Mouse (Mus musculus) cortical plate, adult 2 months (tissue): ENCODE results near the gene Paf1. TPM values are rescaled to one million over a fixed set of nuclear protein-coding genes. Genes with fewer than 3 reads are reported as not detected.
"Not testable (repeated sequence)": the region's sequence is repeated elsewhere in the genome, so short reads cannot be mapped to it uniquely, and the experiment has no call there.

Experiments
- H3K27ac ChIP-seq: fragments of 200-500 bp; 2 replicates; pipeline ENCODE4 v1.5.1; 2012; ENCODE audit warnings: low read length, control low read depth, inconsistent platforms; ENCODE audit not compliant: insufficient read depth
- H3K4me1 ChIP-seq: fragments of 200-500 bp; 2 replicates; pipeline ENCODE4 v1.6.1; 2011; ENCODE audit warnings: low read length; ENCODE audit not compliant: control insufficient read depth, insufficient read depth
- H3K4me3 ChIP-seq: fragments of 200-500 bp; 2 replicates; pipeline ENCODE4 v1.5.1; 2011; ENCODE audit warnings: mild to moderate bottlenecking, low read length, control low read depth; ENCODE audit not compliant: insufficient read depth
- CTCF ChIP-seq: fragments of 200-500 bp; IDR thresholded peaks from 2 replicates; pipeline ENCODE4 v1.5.1; 2011; ENCODE audit warnings: mild to moderate bottlenecking, control low read depth, low read length; ENCODE audit not compliant: insufficient read depth; ENCODE audit errors: extremely low read depth
- POLR2A ChIP-seq: fragments of 200-500 bp; IDR thresholded peaks from 2 replicates; pipeline ENCODE4 v1.6.1; 2011; ENCODE audit warnings: mild to moderate bottlenecking, low read length, control low read depth; ENCODE audit not compliant: insufficient read depth; ENCODE audit errors: extremely low read depth
- polyA plus RNA-seq: library from polyadenylated mRNA; depleted of rRNA; stranded (reverse); fragments of >200 nt; gene quantifications from 2 replicates; pipeline ENCODE4 v1.2.3, GENCODE M21; 2012

Paf1 gene
- polyA plus RNA-seq, 1 experiment = 101 TPM

DNA sequence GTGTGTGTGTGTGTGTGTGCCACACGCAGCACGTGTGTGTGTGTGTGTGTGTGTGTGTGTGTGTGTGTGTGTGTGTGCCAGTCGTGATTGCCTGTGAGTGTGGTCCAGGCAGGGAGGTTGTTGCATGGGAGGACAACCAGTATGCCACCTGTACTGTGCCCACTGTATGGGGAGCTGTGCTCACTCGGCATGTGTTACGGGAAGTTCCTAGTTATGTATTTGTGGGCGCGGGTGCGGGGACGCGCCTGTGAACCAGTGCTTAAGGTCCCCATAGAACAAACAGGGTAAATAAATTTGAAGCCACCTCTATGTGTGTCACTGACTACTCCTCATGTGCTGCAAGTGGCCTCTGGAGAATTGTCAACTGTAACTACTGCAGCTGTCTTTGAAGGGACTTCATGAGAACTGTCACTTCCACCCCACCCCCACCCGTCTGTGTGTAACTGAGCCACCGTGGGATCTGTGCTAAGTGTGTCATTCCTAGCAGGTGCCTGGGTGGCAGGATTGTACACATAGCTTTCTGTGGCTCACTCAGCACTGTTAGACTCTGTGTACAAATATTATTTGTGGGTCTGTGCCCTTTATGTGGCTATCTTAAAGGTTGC lies 10.3 kb upstream of the Paf1 start:
- H3K27ac ChIP-seq = peak overlapping the region; percentile 31
- H3K4me3 ChIP-seq = no peak overlapping the region
- no peak for TF ChIP-seq CTCF
- H3K4me1 ChIP-seq = peaks cover 5% of the 10 kb centered on the region

DNA sequence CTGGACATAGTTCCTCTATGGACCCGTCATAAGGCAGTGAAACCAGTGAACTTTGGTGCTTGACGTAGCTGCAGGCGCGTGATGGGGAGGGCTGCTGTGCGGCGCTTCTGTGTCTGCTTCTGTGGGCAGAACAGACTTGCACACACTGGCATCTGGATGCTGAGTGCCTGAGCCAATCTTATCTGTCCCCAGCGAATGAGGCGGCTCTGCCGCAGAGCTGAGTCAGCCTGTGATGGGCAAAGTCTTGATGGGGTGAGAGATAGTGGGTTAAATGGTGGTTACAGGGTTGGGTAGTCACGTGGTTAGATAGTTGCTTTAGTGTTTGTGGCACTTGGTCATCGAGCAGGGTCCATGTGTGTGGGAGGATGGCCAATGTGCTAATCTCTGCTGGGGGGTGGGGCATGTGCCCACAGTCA lies 9.8 kb upstream of the Paf1 start:
- H3K4me3 ChIP-seq = no peak overlapping the region
- H3K27ac ChIP-seq = peak overlapping the region; percentile 31
- peaks cover 5% of the 10 kb centered on the region for H3K4me1 ChIP-seq
- no peak for TF ChIP-seq CTCF
- peak; percentile 54; the same call in 1 of the 2 replicates for TF ChIP-seq POLR2A

DNA sequence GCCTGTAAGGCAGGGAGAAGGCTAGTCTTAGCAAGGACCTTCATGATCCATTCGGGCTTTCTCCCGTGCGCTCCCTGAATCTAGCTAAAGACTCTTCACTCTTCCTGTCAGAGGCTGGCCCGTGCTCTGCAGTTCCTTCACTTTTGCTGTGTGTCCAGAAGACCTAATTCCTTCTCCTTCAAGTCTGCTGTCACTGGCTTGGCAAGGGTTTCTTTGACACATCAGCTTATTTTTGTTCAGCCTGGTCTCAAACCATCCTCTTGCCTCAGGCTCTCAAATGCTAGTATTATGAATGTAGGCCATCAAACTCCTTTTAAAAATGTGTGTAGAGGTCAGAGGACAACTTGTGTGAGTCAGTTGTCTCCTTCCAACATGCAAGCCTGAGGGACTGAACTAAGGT lies 9.1 kb upstream of the Paf1 start:
- TF ChIP-seq CTCF (no peak), POLR2A (no peak)
- Histone ChIP-seq H3K4me3 (no peak overlapping the region), H3K27ac (peak overlapping the region; percentile 31), H3K4me1 (peaks cover 5% of the 10 kb centered on the region)

DNA sequence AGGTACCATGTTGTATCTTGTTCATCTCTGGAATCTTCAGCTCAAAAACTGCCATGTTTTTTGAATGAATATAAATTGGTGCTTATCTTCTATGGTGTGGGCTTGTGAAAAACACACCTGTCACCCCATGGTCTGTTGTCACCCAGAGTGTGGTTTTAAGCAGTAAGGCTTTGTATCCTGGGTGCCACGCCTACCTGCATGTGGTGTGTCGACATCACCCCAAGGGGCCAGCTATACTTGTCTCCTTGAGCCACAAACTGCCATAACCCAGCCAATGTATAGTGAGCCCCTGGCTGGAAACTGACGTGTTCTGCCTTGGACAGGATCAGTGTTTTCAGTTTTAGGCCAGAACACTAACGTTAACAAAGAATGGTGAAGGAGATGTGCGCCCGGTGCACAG lies 8.6 kb upstream of the Paf1 start:
- peaks cover 5% of the 10 kb centered on the region for H3K4me1 ChIP-seq
- no peak overlapping the region for H3K4me3 ChIP-seq
- H3K27ac ChIP-seq = no peak overlapping the region
- TF ChIP-seq CTCF (no peak), POLR2A (no peak)

DNA sequence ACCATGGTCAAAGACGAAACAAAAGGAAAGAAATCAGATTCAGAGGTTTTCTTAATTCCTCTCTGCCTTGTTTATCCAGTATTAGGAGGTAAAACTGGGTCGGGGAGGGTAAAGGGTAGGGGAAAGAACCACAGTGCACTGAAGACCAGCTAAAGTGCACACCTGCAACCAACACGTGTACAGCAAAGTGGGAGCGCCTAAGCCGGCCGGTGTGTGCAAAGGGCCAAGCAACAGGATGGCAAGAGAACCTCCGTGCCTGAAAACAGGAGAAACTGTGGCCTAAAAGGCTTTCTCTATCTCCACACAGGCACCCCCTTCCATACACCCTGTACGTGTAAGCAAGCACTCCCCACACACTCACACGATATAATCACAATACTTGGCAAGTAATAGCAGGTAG lies 7.6 kb upstream of the Paf1 start:
- H3K4me3 ChIP-seq = no peak overlapping the region
- H3K4me1 ChIP-seq = peaks cover 5% of the 10 kb centered on the region
- no peak for TF ChIP-seq POLR2A
- TF ChIP-seq CTCF = no peak
- no peak overlapping the region for H3K27ac ChIP-seq

DNA sequence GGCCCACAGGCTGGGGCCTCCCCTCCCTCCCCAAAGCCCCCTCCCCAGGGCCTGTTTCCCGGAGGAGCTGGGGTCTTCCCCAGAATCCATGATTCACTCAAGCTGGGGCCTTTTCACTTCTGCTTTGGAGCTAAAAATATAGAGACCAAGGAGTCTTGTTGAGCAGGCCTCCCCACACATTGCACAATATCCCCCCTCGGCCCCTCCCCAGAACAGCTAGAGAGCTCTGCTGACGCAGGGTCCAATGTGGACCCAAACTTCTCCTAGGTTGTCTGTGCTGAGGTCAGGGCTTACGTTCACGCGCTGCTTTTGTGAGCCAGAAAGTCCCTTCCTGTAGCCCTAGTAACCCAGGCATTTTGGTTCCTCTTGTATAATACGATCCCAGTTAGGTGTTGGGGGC lies 6.7 kb upstream of the Paf1 start:
- peaks cover 5% of the 10 kb centered on the region for H3K4me1 ChIP-seq
- no peak overlapping the region for H3K4me3 ChIP-seq
- no peak for TF ChIP-seq CTCF
- no peak for TF ChIP-seq POLR2A
- no peak overlapping the region for H3K27ac ChIP-seq

DNA sequence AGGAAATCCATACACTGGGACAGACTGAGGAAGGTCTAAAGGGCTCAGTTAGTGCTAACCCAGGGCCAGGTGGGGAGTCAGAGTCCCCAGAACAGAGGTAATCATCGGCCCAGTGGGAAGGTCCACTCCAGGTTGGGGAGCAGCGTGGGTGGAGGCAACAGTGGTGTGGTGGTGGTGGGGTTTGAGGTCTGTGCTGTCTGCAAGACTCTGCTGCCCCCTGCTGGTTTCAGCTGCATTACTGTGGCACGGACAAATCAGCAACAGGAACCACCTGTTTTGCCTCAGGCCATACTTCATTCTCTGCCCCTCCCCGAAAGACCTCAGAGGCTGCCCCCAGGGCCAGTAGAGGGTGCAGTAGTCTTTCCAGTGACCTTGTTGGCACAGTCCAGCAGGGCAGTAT lies 6.3 kb upstream of the Paf1 start:
- peaks cover 5% of the 10 kb centered on the region for H3K4me1 ChIP-seq
- TF ChIP-seq POLR2A (no peak), CTCF (peak; percentile 88)
- no peak overlapping the region for H3K27ac ChIP-seq
- H3K4me3 ChIP-seq = no peak overlapping the region

DNA sequence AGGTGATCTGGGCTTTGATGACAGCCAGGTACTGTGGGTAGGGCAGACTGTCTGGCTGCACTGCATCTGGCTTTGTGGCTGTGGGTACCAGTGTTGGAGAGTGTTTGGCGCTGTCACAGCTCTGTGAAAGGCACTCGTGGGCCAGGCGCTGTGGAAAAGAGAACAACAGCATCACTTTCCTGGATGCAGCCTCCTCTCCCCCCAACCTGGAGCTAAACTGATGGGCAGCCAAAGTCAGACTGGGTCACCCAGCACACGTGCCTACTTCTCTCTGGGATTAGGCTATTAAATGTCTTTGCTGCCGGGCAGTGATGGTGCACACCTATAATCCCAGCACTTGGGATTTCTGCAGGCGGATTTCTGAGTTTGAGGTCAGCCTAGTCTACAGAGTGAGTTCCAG lies 5.9 kb upstream of the Paf1 start:
- not testable (repeated sequence) for H3K27ac ChIP-seq, H3K4me1 ChIP-seq, H3K4me3 ChIP-seq

DNA sequence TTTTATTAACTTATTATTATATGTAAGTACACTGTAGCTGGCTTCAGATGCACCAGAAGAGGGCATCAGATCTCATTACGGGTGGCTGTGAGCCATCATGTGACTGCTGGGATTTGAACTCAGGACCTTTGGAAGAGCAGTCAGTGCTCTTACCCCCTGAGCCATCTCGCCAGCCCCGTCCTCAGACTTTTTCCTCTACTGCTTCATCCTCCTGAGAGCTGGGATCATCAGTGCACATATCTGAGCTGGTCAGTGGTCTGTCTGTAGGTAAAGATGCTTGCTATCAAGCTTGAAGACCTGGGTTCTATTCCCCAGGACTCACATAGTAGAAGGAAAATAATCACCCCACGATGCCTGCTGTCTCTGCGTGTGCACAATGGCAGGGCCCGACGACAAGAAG lies 5.4 kb upstream of the Paf1 start:
- H3K4me3 ChIP-seq, H3K27ac ChIP-seq, H3K4me1 ChIP-seq: not testable (repeated sequence)

DNA sequence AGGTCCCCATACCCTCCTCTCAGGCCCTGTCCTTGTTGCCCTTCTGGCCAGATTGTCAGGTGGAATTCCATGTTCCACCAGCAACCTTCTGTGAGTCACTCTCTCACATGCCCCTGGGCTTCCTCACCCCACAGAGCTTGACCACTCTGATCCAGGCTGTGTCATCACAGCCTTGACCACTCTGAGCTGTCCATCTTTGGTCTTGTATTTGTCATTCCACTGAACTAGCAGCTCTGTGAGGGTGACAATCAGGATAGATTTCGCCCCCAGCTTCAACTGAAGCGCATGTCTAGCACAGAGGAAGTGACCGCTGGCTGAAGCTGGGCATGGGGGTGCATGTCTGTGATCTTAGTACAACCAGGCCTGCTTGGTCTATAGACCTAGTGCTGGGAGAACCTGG lies 2.4 kb upstream of the Paf1 start:
- TF ChIP-seq CTCF (no peak), POLR2A (no peak)
- no peaks in the 10 kb centered on the region for H3K4me1 ChIP-seq

More for the DNA sequence above, 2.4 kb upstream of the Paf1 start:
- Histone ChIP-seq H3K27ac (no peak overlapping the region), H3K4me3 (no peak overlapping the region)
